Mouse (Mus musculus): ENCODE measurements around the gene Pias1. TPM values are rescaled to one million over a fixed set of nuclear protein-coding genes. Genes with fewer than 3 reads are reported as not detected.
A peak's percentile ranks its signal among the peaks of the same experiment; 100 is the strongest.
"Not testable (repeated sequence)": the region's sequence is repeated elsewhere in the genome, so short reads cannot be mapped to it uniquely, and the experiment has no call there.

Pias1 gene
- total and polyA plus RNA-seq, 3 experiments: 9.3 to 43.8 (median 36.5) TPM

- DNase-seq: no peak
These were observed 46.8 kb downstream of the Pias1 start for GRCm38 (mm10) chr9:62940966-62941365.

GRCm38 (mm10) chr9:62935854-62936253 lies 51.9 kb downstream of the Pias1 start:
- peak; percentile 43 for DNase-seq

- DNase-seq: no peak
These were observed 52.9 kb downstream of the Pias1 start for GRCm38 (mm10) chr9:62934700-62935400.

- no peak for DNase-seq
These were observed 55.0 kb downstream of the Pias1 start for GRCm38 (mm10) chr9:62932575-62933339.

GRCm38 (mm10) chr9:62924886-62925610 lies 62.7 kb downstream of the Pias1 start:
- no peak for DNase-seq

GRCm38 (mm10) chr9:62920877-62921276 lies 66.8 kb downstream of the Pias1 start:
- no peak for DNase-seq

GRCm38 (mm10) chr9:62917059-62917458 lies 70.7 kb downstream of the Pias1 start:
- DNase-seq: no peak

GRCm38 (mm10) chr9:62913390-62914069 lies 74.2 kb downstream of the Pias1 start:
- no peak for DNase-seq

- peak; percentile 41 for DNase-seq
These were observed 82.7 kb downstream of the Pias1 start for GRCm38 (mm10) chr9:62905039-62905438.

GRCm38 (mm10) chr9:62903841-62904240 lies 83.9 kb downstream of the Pias1 start:
- no peak for DNase-seq

GRCm38 (mm10) chr9:62901736-62902135 lies 86.0 kb downstream of the Pias1 start:
- no peak for DNase-seq

- peak; percentile 60 for DNase-seq
These were observed 93.2 kb downstream of the Pias1 start for GRCm38 (mm10) chr9:62894486-62894885.

GRCm38 (mm10) chr9:62881871-62882270 lies 105.9 kb downstream of the Pias1 start:
- DNase-seq: peak; percentile 18

- no peak for DNase-seq
These were observed 109.9 kb downstream of the Pias1 start for GRCm38 (mm10) chr9:62877825-62878224.

- no peak for DNase-seq
These were observed 110.6 kb downstream of the Pias1 start for GRCm38 (mm10) chr9:62876966-62877616.

GRCm38 (mm10) chr9:62870728-62871127 lies 117.0 kb downstream of the Pias1 start:
- no peak for DNase-seq

GRCm38 (mm10) chr9:62869236-62869635 lies 118.5 kb downstream of the Pias1 start:
- DNase-seq: not testable (repeated sequence)

GRCm38 (mm10) chr9:62860866-62861265 lies 126.9 kb downstream of the Pias1 start:
- no peak for DNase-seq

- DNase-seq: not testable (repeated sequence)
These were observed 127.6 kb downstream of the Pias1 start for GRCm38 (mm10) chr9:62860102-62860501.

GRCm38 (mm10) chr9:62858266-62859019 lies 129.3 kb downstream of the Pias1 start:
- no peak for DNase-seq

Data from adrenal gland, adult 2 months (tissue).